Mouse (Mus musculus) stomach, embryonic 14.5 days (tissue): Measurements from ENCODE around the gene Crip2. TPM values are rescaled to one million over a fixed set of nuclear protein-coding genes. Genes with fewer than 3 reads are reported as not detected.

ENCODE experiments used
- ATAC-seq: fragments of 200-750 bp; cut with Nextera tagmentation; 2 replicates; pipeline ENCODE4 v1.8.0; 2017; ENCODE audit warnings: low read depth, moderate TSS enrichment; ENCODE audit not compliant: insufficient number of reproducible peaks, insufficient read depth, low FRiP score
- H3K27ac ChIP-seq: fragments of 300-500 bp; sonication (generic); 2 replicates; pipeline ENCODE4 v1.5.1; 2014; ENCODE audit warnings: mild to moderate bottlenecking, low read length, moderate library complexity, mixed read lengths
- H3K27me3 ChIP-seq: fragments of 300-500 bp; sonication (generic); 2 replicates; pipeline ENCODE4 v1.6.1; 2014; ENCODE audit warnings: low read length, control low read depth, mixed read lengths; ENCODE audit not compliant: control insufficient read depth, insufficient read depth
- H3K36me3 ChIP-seq: fragments of 300-500 bp; sonication (generic); 2 replicates; pipeline ENCODE4 v1.6.1; 2014; ENCODE audit warnings: mild to moderate bottlenecking, control low read depth, low read length, moderate library complexity, mixed read lengths; ENCODE audit not compliant: control insufficient read depth, insufficient read depth
- H3K4me1 ChIP-seq: fragments of 300-500 bp; sonication (generic); 2 replicates; pipeline ENCODE4 v1.6.1; 2014; ENCODE audit warnings: low read length, control low read depth, mixed read lengths; ENCODE audit not compliant: control insufficient read depth, insufficient read depth
- H3K4me2 ChIP-seq: fragments of 300-500 bp; sonication (generic); replicated peaks from 2 replicates; pipeline ENCODE4 v1.6.1; 2014; ENCODE audit warnings: low read depth, low read length, control low read depth
- H3K4me3 ChIP-seq: fragments of 300-500 bp; sonication (generic); 2 replicates; pipeline ENCODE4 v1.5.1; 2014; ENCODE audit warnings: low read depth, low read length, control low read depth
- H3K9ac ChIP-seq: fragments of 300-500 bp; sonication (generic); replicated peaks from 2 replicates; pipeline ENCODE4 v1.6.1; 2014; ENCODE audit warnings: low read depth, mild to moderate bottlenecking, control low read depth, low read length, moderate library complexity, mixed read lengths
- H3K9me3 ChIP-seq: fragments of 300-500 bp; sonication (generic); 2 replicates; pipeline ENCODE4 v1.6.1; 2016; ENCODE audit warnings: low read depth, low read length, control low read depth; ENCODE audit not compliant: control insufficient read depth
- WGBS: fragments of 180-500 bp; shearing (Covaris S2); extraction: QIAGEN DNeasy Blood & Tissue Kit; methylation state at CpG from one replicate; pipeline ENCODE4 v1.1.7; 2014; 5-methylcytosine and 5-hydroxymethylcytosine counted together
- polyA plus RNA-seq: library from polyadenylated mRNA; unstranded; fragments of >200 nt; fragmentation: Nextera tagmentation; extraction: Ambion mirVana; gene quantifications from 2 replicates; pipeline ENCODE4 v1.2.1, GENCODE M21; 2014

Gene Crip2
- polyA plus RNA-seq, 1 experiment from 2014 or later: 124 TPM

GRCm38 (mm10) chr12:113142021-113142975 lies 2.3 kb downstream of the Crip2 start:
- Histone ChIP-seq H3K4me1 (peaks cover 32% of the 10 kb centered on the region), H3K9ac (no peak overlapping the region), H3K4me2 (peak overlapping the region; percentile 61), H3K36me3 (peaks cover 7% of the 10 kb centered on the region), H3K9me3 (no peaks in the 10 kb centered on the region), H3K4me3 (peak overlapping the region; percentile 42; the same call in 1 of the 2 replicates), H3K27ac (peak overlapping the region; percentile 59), H3K27me3 (peaks cover 3% of the 10 kb centered on the region; the same call in 1 of the 2 replicates)
- ATAC-seq: peak; percentile 29; the same call in 1 of the 2 replicates
- 16% methylated on average over 15 of the region's 15 CpGs for WGBS

GRCm38 (mm10) chr12:113143164-113143563 lies 3.1 kb downstream of the Crip2 start:
- Histone ChIP-seq H3K4me3 (no peak overlapping the region), H3K4me2 (peak overlapping the region; percentile 61), H3K9me3 (no peaks in the 10 kb centered on the region), H3K27me3 (peaks cover 3% of the 10 kb centered on the region; the same call in 1 of the 2 replicates), H3K9ac (no peak overlapping the region), H3K27ac (peak overlapping the region; percentile 23; the same call in 1 of the 2 replicates), H3K4me1 (peaks cover 32% of the 10 kb centered on the region), H3K36me3 (no peaks in the 10 kb centered on the region; the same call in 1 of the 2 replicates)
- 57% methylated on average over 7 of the region's 7 CpGs for WGBS
- no peak for ATAC-seq

GRCm38 (mm10) chr12:113144001-113144756 lies 4.1 kb downstream of the Crip2 start:
- no peaks in the 10 kb centered on the region for H3K9me3 ChIP-seq
- WGBS: 75% methylated on average over 20 of the region's 20 CpGs
- H3K4me1 ChIP-seq: peaks cover 31% of the 10 kb centered on the region
- ATAC-seq: no peak
- H3K4me3 ChIP-seq: no peak overlapping the region
- no peak overlapping the region for H3K4me2 ChIP-seq
- H3K36me3 ChIP-seq: no peaks in the 10 kb centered on the region
- H3K9ac ChIP-seq: no peak overlapping the region
- H3K27me3 ChIP-seq: peaks cover 3% of the 10 kb centered on the region; the same call in 1 of the 2 replicates
- no peak overlapping the region for H3K27ac ChIP-seq

- no peaks in the 10 kb centered on the region for H3K36me3 ChIP-seq
- H3K27ac ChIP-seq: no peak overlapping the region
- no peak overlapping the region for H3K4me2 ChIP-seq
- peaks cover 3% of the 10 kb centered on the region; the same call in 1 of the 2 replicates for H3K27me3 ChIP-seq
- no peak overlapping the region for H3K4me3 ChIP-seq
- H3K4me1 ChIP-seq: peaks cover 24% of the 10 kb centered on the region
- no peak for ATAC-seq
- no peak overlapping the region for H3K9ac ChIP-seq
- no peaks in the 10 kb centered on the region for H3K9me3 ChIP-seq
- 94% methylated on average over 16 of the region's 16 CpGs for WGBS
Observed at GRCm38 (mm10) chr12:113144886-113145285, 4.8 kb downstream of the Crip2 start.

- H3K9me3 ChIP-seq: no peaks in the 10 kb centered on the region
- no peak overlapping the region for H3K9ac ChIP-seq
- ATAC-seq: no peak
- no peak overlapping the region for H3K4me3 ChIP-seq
- WGBS: 87% methylated on average over 5 of the region's 5 CpGs
- H3K36me3 ChIP-seq: no peaks in the 10 kb centered on the region
- peaks cover 24% of the 10 kb centered on the region for H3K4me1 ChIP-seq
- peaks cover 3% of the 10 kb centered on the region; the same call in 1 of the 2 replicates for H3K27me3 ChIP-seq
- no peak overlapping the region for H3K27ac ChIP-seq
- no peak overlapping the region for H3K4me2 ChIP-seq
Observed at GRCm38 (mm10) chr12:113145591-113145990, 5.6 kb downstream of the Crip2 start.

GRCm38 (mm10) chr12:113146112-113147057 lies 6.3 kb downstream of the Crip2 start, which contains the start of gene Crip1:
TSS of gene Crip1 (plus strand) at chr12:113146316.
- Histone ChIP-seq H3K9ac (no peak within 1 kb of the TSS), H3K36me3 (no peaks in the 10 kb centered on the region), H3K9me3 (no peaks in the 10 kb centered on the region), H3K4me3 (peak within 1 kb of the TSS; percentile 6; the same call in 1 of the 2 replicates), H3K4me1 (peaks cover 24% of the 10 kb centered on the region), H3K4me2 (peak within 1 kb of the TSS; percentile 35), H3K27me3 (peaks cover 6% of the 10 kb centered on the region; the same call in 1 of the 2 replicates), H3K27ac (0 out of 2 replicates have a peak within 1 kb of the TSS, but pooled peaks have one; percentile 15)
- ATAC-seq: no peak
- 9% methylated on average over 45 of the region's 45 CpGs for WGBS

- Histone ChIP-seq H3K9me3 (no peaks in the 10 kb centered on the region), H3K9ac (no peak overlapping the region), H3K27ac (no peak overlapping the region), H3K36me3 (no peaks in the 10 kb centered on the region), H3K4me1 (peaks cover 27% of the 10 kb centered on the region), H3K27me3 (0 out of 2 replicates have a peak, but pooled peaks cover 3% of the 10 kb centered on the region), H3K4me2 (no peak overlapping the region), H3K4me3 (no peak overlapping the region)
- 79% methylated on average over 8 of the region's 8 CpGs for WGBS
- no peak for ATAC-seq
Observed at GRCm38 (mm10) chr12:113147481-113147880, 7.4 kb downstream of the Crip2 start.
